Mouse (Mus musculus) forebrain, embryonic 15.5 days (tissue): ENCODE data around the gene Sox5. TPM values are rescaled to one million over a fixed set of nuclear protein-coding genes. Genes with fewer than 3 reads are reported as not detected.
A peak's percentile ranks its signal among the peaks of the same experiment; 100 is the strongest.
"Not testable (repeated sequence)": the region's sequence is repeated elsewhere in the genome, so short reads cannot be mapped to it uniquely, and the experiment has no call there.

ENCODE experiments used
- ATAC-seq: fragments of 200-750 bp; cut with Nextera tagmentation; replicated peaks from 2 replicates; pipeline ENCODE4 v1.8.0; 2017; ENCODE audit warnings: mild to moderate bottlenecking, moderate TSS enrichment, moderate library complexity
- H3K27ac ChIP-seq: fragments of 300-500 bp; sonication (generic); replicated peaks from 2 replicates; pipeline ENCODE4 v1.5.1; 2015; ENCODE audit warnings: mild to moderate bottlenecking, inconsistent platforms
- H3K27me3 ChIP-seq: fragments of 300-500 bp; sonication (generic); 2 replicates; pipeline ENCODE4 v1.6.1; 2015; ENCODE audit warnings: inconsistent platforms
- H3K36me3 ChIP-seq: fragments of 300-500 bp; sonication (generic); 2 replicates; pipeline ENCODE4 v1.6.1; 2015; ENCODE audit warnings: mild to moderate bottlenecking, inconsistent platforms
- H3K4me1 ChIP-seq: fragments of 300-500 bp; sonication (generic); 2 replicates; pipeline ENCODE4 v1.6.1; 2015; ENCODE audit warnings: inconsistent platforms
- H3K4me2 ChIP-seq: fragments of 300-500 bp; sonication (generic); replicated peaks from 2 replicates; pipeline ENCODE4 v1.6.1; 2015; ENCODE audit warnings: mild to moderate bottlenecking, inconsistent platforms
- H3K4me3 ChIP-seq: fragments of 300-500 bp; sonication (generic); 2 replicates; pipeline ENCODE4 v1.5.1; 2015; ENCODE audit warnings: mild to moderate bottlenecking, inconsistent platforms
- H3K9ac ChIP-seq: fragments of 300-500 bp; sonication (generic); replicated peaks from 2 replicates; pipeline ENCODE4 v1.6.1; 2015; ENCODE audit warnings: mild to moderate bottlenecking, inconsistent platforms
- H3K9me3 ChIP-seq: fragments of 300-500 bp; sonication (generic); 2 replicates; pipeline ENCODE4 v1.6.1; 2016; ENCODE audit warnings: inconsistent platforms
- WGBS: fragments of 180-500 bp; shearing (Covaris S2); methylation state at CpG from one replicate; pipeline ENCODE4 v1.1.7; 2015; ENCODE audit warnings: mixed read lengths; 5-methylcytosine and 5-hydroxymethylcytosine counted together
- polyA plus RNA-seq: library from polyadenylated mRNA; unstranded; fragments of >200 nt; fragmentation: Nextera tagmentation; extraction: Ambion mirVana; gene quantifications from 2 replicates; pipeline ENCODE4 v1.2.1, GENCODE M21; 2015

Gene Sox5
- polyA plus RNA-seq, 1 experiment from 2014 or later: 239 TPM

GRCm38 (mm10) chr6:144298641-144299502, 482.9 kb downstream of the Sox5 start:
- no peak for ATAC-seq
- Histone ChIP-seq H3K27ac (peak overlapping the region; percentile 27), H3K4me1 (peaks cover 14% of the 10 kb centered on the region; the same call in 1 of the 2 replicates), H3K27me3 (no peaks in the 10 kb centered on the region), H3K4me2 (no peak overlapping the region), H3K36me3 (0 out of 2 replicates have a peak, but pooled peaks cover 2% of the 10 kb centered on the region), H3K9ac (no peak overlapping the region), H3K9me3 (peaks cover 7% of the 10 kb centered on the region; the same call in 1 of the 2 replicates), H3K4me3 (no peak overlapping the region)
- WGBS: 76% methylated on average over 23 of the region's 23 CpGs

DNA sequence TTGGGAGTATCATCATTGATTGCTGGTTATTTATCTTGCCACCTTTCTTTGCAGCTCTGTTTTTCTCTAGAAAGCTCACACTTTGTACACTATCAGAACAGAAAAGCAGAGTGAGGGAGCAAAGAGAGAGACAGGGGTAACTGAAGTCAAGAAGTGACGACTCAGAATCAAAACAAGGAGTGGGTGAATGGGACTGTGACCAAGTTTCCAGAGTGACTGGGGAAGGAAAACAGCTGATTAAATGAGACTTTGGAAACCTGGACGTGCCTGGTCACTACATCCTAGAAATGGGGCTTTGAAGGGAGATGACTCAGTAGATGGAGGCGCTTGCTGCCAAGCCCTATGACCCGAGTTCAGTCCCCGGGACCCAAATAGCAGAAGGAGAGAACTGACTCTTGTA, 483.9 kb downstream of the Sox5 start:
- ATAC-seq: no peak
- Histone ChIP-seq H3K27me3 (no peaks in the 10 kb centered on the region), H3K36me3 (0 out of 2 replicates have a peak, but pooled peaks cover 2% of the 10 kb centered on the region), H3K4me3 (no peak overlapping the region), H3K4me2 (no peak overlapping the region), H3K9me3 (peaks cover 7% of the 10 kb centered on the region; the same call in 1 of the 2 replicates), H3K4me1 (peaks cover 14% of the 10 kb centered on the region; the same call in 1 of the 2 replicates), H3K9ac (no peak overlapping the region), H3K27ac (no peak overlapping the region)
- WGBS: 87% methylated on average over 5 of the region's 5 CpGs

DNA sequence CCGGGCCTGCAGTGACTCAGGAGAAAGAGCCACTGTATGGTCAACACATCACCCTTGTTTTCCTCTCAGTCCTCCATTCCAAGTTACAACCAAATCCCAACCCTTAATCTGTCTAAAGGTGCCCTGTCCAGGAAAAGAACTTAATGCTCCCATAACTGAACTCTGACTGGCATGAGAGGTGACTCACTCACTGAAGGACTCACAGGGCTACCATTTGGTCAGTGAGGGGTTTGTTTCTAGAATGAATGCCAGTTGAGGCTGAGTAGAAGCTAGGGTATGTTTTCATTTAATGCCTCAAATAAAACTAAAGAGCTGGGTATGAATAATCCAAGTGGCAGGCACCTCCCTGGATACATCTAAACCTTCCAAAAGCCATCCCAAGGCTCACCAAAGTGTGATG, 484.6 kb downstream of the Sox5 start:
- ATAC-seq: no peak
- Histone ChIP-seq H3K27me3 (no peaks in the 10 kb centered on the region), H3K4me3 (no peak overlapping the region), H3K4me2 (no peak overlapping the region), H3K9me3 (peaks cover 7% of the 10 kb centered on the region; the same call in 1 of the 2 replicates), H3K27ac (no peak overlapping the region), H3K9ac (no peak overlapping the region), H3K4me1 (peaks cover 14% of the 10 kb centered on the region; the same call in 1 of the 2 replicates), H3K36me3 (0 out of 2 replicates have a peak, but pooled peaks cover 2% of the 10 kb centered on the region)
- WGBS: 92% methylated on average over 1 of the region's 1 CpGs

GRCm38 (mm10) chr6:144291526-144291925, 490.3 kb downstream of the Sox5 start:
- peaks cover 7% of the 10 kb centered on the region; the same call in 1 of the 2 replicates for H3K9me3 ChIP-seq
- no peak overlapping the region for H3K4me3 ChIP-seq
- no peak overlapping the region for H3K27ac ChIP-seq
- H3K27me3 ChIP-seq: no peaks in the 10 kb centered on the region
- H3K36me3 ChIP-seq: 0 out of 2 replicates have a peak, but pooled peaks cover 2% of the 10 kb centered on the region
- H3K4me2 ChIP-seq: no peak overlapping the region
- ATAC-seq: no peak
- no peak overlapping the region for H3K9ac ChIP-seq
- 0 out of 2 replicates have a peak, but pooled peaks cover 2% of the 10 kb centered on the region for H3K4me1 ChIP-seq
- 57% methylated on average over 4 of the region's 4 CpGs for WGBS

- no peak for ATAC-seq
- WGBS: 71% methylated on average over 4 of the region's 4 CpGs
- Histone ChIP-seq H3K27me3 (no peaks in the 10 kb centered on the region), H3K9me3 (no peaks in the 10 kb centered on the region), H3K27ac (peak overlapping the region; percentile 47), H3K36me3 (no peaks in the 10 kb centered on the region), H3K9ac (no peak overlapping the region), H3K4me3 (no peak overlapping the region), H3K4me2 (no peak overlapping the region), H3K4me1 (peaks cover 17% of the 10 kb centered on the region; the same call in 1 of the 2 replicates)
Observed at GRCm38 (mm10) chr6:144286122-144286521, 495.7 kb downstream of the Sox5 start.

GRCm38 (mm10) chr6:144283191-144283590, 498.6 kb downstream of the Sox5 start:
- Histone ChIP-seq H3K36me3 (no peaks in the 10 kb centered on the region), H3K9ac (no peak overlapping the region), H3K27me3 (no peaks in the 10 kb centered on the region), H3K4me3 (no peak overlapping the region), H3K27ac (0 out of 2 replicates have a peak overlapping the region, but pooled peaks have one; percentile 12), H3K9me3 (no peaks in the 10 kb centered on the region), H3K4me1 (peaks cover 17% of the 10 kb centered on the region; the same call in 1 of the 2 replicates), H3K4me2 (no peak overlapping the region)
- ATAC-seq: no peak
- 63% methylated on average over 8 of the region's 8 CpGs for WGBS

- WGBS: 76% methylated on average over 12 of the region's 12 CpGs
- peak overlapping the region; percentile 42; the same call in 1 of the 2 replicates for H3K27ac ChIP-seq
- H3K4me2 ChIP-seq: no peak overlapping the region
- no peaks in the 10 kb centered on the region for H3K36me3 ChIP-seq
- no peak overlapping the region for H3K9ac ChIP-seq
- H3K4me3 ChIP-seq: no peak overlapping the region
- ATAC-seq: no peak
- peaks cover 17% of the 10 kb centered on the region; the same call in 1 of the 2 replicates for H3K4me1 ChIP-seq
- no peaks in the 10 kb centered on the region for H3K27me3 ChIP-seq
- H3K9me3 ChIP-seq: no peaks in the 10 kb centered on the region
Observed at GRCm38 (mm10) chr6:144282756-144283155, 499.0 kb downstream of the Sox5 start.

- ATAC-seq: no peak
- Histone ChIP-seq H3K9ac (no peak overlapping the region), H3K4me1 (peaks cover 16% of the 10 kb centered on the region; the same call in 1 of the 2 replicates), H3K27me3 (no peaks in the 10 kb centered on the region), H3K4me2 (no peak overlapping the region), H3K27ac (no peak overlapping the region), H3K36me3 (no peaks in the 10 kb centered on the region), H3K9me3 (no peaks in the 10 kb centered on the region), H3K4me3 (no peak overlapping the region)
- WGBS: 86% methylated on average over 3 of the region's 3 CpGs
Observed at GRCm38 (mm10) chr6:144281661-144282060, 500.1 kb downstream of the Sox5 start.

GRCm38 (mm10) chr6:144278505-144279053, 503.2 kb downstream of the Sox5 start:
- H3K36me3 ChIP-seq: no peaks in the 10 kb centered on the region
- WGBS: 71% methylated on average over 13 of the region's 13 CpGs
- no peaks in the 10 kb centered on the region for H3K9me3 ChIP-seq
- H3K9ac ChIP-seq: no peak overlapping the region
- H3K4me1 ChIP-seq: no peaks in the 10 kb centered on the region
- no peak overlapping the region for H3K4me2 ChIP-seq
- no peak overlapping the region for H3K4me3 ChIP-seq
- ATAC-seq: no peak
- no peak overlapping the region for H3K27ac ChIP-seq
- H3K27me3 ChIP-seq: no peaks in the 10 kb centered on the region

DNA sequence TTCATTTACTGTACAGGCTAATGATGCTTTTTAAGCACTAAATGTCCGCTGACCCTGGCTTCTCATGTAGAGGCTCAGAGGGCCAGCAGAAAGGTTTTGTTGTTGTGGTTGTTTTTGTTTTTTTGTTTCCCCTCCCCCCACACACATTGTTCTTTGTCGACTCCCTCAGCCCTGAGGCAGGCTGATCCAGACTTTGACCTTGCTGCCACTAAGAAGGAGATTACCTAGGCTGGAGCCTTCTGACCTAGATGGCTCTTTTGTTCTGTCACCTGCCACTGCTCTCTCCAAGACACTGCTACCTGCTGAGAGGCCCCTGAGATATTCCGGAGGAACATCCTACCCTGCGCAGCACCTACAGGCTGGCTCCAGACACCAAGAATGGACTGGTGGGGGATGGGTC, 508.4 kb downstream of the Sox5 start:
- not testable (repeated sequence) for H3K9ac ChIP-seq, H3K4me1 ChIP-seq, H3K27ac ChIP-seq, H3K9me3 ChIP-seq, H3K36me3 ChIP-seq, H3K4me3 ChIP-seq, H3K27me3 ChIP-seq, H3K4me2 ChIP-seq, ATAC-seq
- WGBS: 21% methylated on average over 4 of the region's 4 CpGs

GRCm38 (mm10) chr6:144271326-144271725, 510.5 kb downstream of the Sox5 start:
- H3K27me3 ChIP-seq: no peaks in the 10 kb centered on the region
- no peak for ATAC-seq
- no peaks in the 10 kb centered on the region for H3K9me3 ChIP-seq
- H3K4me2 ChIP-seq: no peak overlapping the region
- no peak overlapping the region for H3K9ac ChIP-seq
- 0 out of 2 replicates have a peak, but pooled peaks cover 4% of the 10 kb centered on the region for H3K4me1 ChIP-seq
- H3K27ac ChIP-seq: no peak overlapping the region
- no peak overlapping the region for H3K4me3 ChIP-seq
- H3K36me3 ChIP-seq: no peaks in the 10 kb centered on the region
- WGBS: 90% methylated on average over 2 of the region's 2 CpGs

GRCm38 (mm10) chr6:144270306-144270705, 511.5 kb downstream of the Sox5 start:
- Histone ChIP-seq H3K9me3 (no peaks in the 10 kb centered on the region), H3K27me3 (no peaks in the 10 kb centered on the region), H3K36me3 (no peaks in the 10 kb centered on the region), H3K9ac (no peak overlapping the region), H3K4me2 (no peak overlapping the region), H3K4me3 (no peak overlapping the region), H3K4me1 (0 out of 2 replicates have a peak, but pooled peaks cover 4% of the 10 kb centered on the region), H3K27ac (no peak overlapping the region)
- ATAC-seq: no peak
- 91% methylated on average over 3 of the region's 3 CpGs for WGBS
